Comparison of ENCODE assay signal across 26 mouse cellular contexts in genomic region chr19:29384412-29384811, GRCm38 (mm10). TPM values are rescaled to one million over a fixed set of nuclear protein-coding genes. Genes with fewer than 3 reads are reported as not detected.
DNase-seq lines count a peak whose midpoint lies in the region; ATAC-seq and TF ChIP-seq lines count a peak whose summit lies in the region.
"Had no signal": no experiment of that assay in that cellular context is flagged by ENCODE, and none has a peak within 500 bp of the region (broad histone marks: within the 10 kb centered on the region; RNA-seq: fewer than 3 reads in every experiment).

No protein-coding gene starts in this region.

- no peaks in the 10 kb centered on the region for H3K27me3 ChIP-seq in heart, embryonic 10.5 days (ENCODE audit: insufficient read depth, poor library complexity, severe bottlenecking)
- H3K27me3 ChIP-seq in MEL (ENCODE audit: control insufficient read depth in 1 of 2, insufficient read depth in 2 of 2, low read length in 2 of 2) = no peaks in the 10 kb centered on the region
- H3K27me3 ChIP-seq in midbrain, embryonic 15.5 days (replicated peaks) = no peaks in the 10 kb centered on the region
- H3K27me3 ChIP-seq: embryonic facial prominence, embryonic 13.5 days; embryonic facial prominence, embryonic 15.5 days; forebrain, embryonic 12.5 days had no signal

- no peak overlapping the region for H3K4me2 ChIP-seq in midbrain, embryonic 15.5 days
- H3K4me2 ChIP-seq: embryonic facial prominence, embryonic 13.5 days; embryonic facial prominence, embryonic 15.5 days; forebrain, embryonic 12.5 days had no signal

- no peaks in the 10 kb centered on the region for H3K4me1 ChIP-seq in heart, embryonic 10.5 days
- H3K4me1 ChIP-seq in MEL (ENCODE audit: control insufficient read depth in 1 of 2, insufficient read depth in 2 of 2, low read length in 2 of 2) = peaks cover 17 to 23% of the 10 kb centered on the region in 2 experiments
- H3K4me1 ChIP-seq in midbrain, embryonic 15.5 days = no peaks in the 10 kb centered on the region
- H3K4me1 ChIP-seq: embryonic facial prominence, embryonic 13.5 days; embryonic facial prominence, embryonic 15.5 days; forebrain, embryonic 10.5 days; forebrain, embryonic 12.5 days had no signal

- no peak for TF ChIP-seq RAD21 in MEL (IDR thresholded peaks at IDR 0.05; ENCODE audit: low read depth, low read length)

- peak overlapping the region; percentile 23; the same call in 1 of the 2 replicates for H3K9ac ChIP-seq in MEL (ENCODE audit: control insufficient read depth, low read depth, low read length, poor library complexity, severe bottlenecking)
- H3K9ac ChIP-seq in midbrain, embryonic 15.5 days = no peak overlapping the region
- H3K9ac ChIP-seq: embryonic facial prominence, embryonic 13.5 days; embryonic facial prominence, embryonic 15.5 days; forebrain, embryonic 12.5 days had no signal

- H3K27ac ChIP-seq in heart, embryonic 10.5 days = no peak overlapping the region
- peak overlapping the region; percentile 54 for H3K27ac ChIP-seq in MEL (ENCODE audit: control insufficient read depth, low read depth, low read length)
- no peak overlapping the region for H3K27ac ChIP-seq in midbrain, embryonic 15.5 days
- H3K27ac ChIP-seq: embryonic facial prominence, embryonic 13.5 days; embryonic facial prominence, embryonic 15.5 days; forebrain, embryonic 10.5 days; forebrain, embryonic 12.5 days had no signal

- H3K36me3 ChIP-seq in heart, embryonic 10.5 days = no peaks in the 10 kb centered on the region
- peaks cover 4 to 22% of the 10 kb centered on the region in 2 experiments; a peak in 3 of 4 replicates for H3K36me3 ChIP-seq in MEL (ENCODE audit: control insufficient read depth in 1 of 2, insufficient read depth in 2 of 2, low read length in 2 of 2)
- H3K36me3 ChIP-seq in midbrain, embryonic 15.5 days (replicated peaks) = no peaks in the 10 kb centered on the region
- H3K36me3 ChIP-seq: embryonic facial prominence, embryonic 13.5 days; embryonic facial prominence, embryonic 15.5 days; forebrain, embryonic 10.5 days; forebrain, embryonic 12.5 days had no signal

- no peak overlapping the region for H3K4me3 ChIP-seq in heart, embryonic 10.5 days
- peak overlapping the region in 1 of 2 experiments; percentile 14; a peak in 1 of 4 replicates for H3K4me3 ChIP-seq in MEL (ENCODE audit: control insufficient read depth in 1 of 2, insufficient read depth in 1 of 2, low read depth in 2 of 2, low read length in 2 of 2)
- no peak overlapping the region for H3K4me3 ChIP-seq in midbrain, embryonic 15.5 days
- H3K4me3 ChIP-seq: embryonic facial prominence, embryonic 13.5 days; embryonic facial prominence, embryonic 15.5 days; erythroblast, embryonic 14.5 days; forebrain, embryonic 10.5 days; forebrain, embryonic 12.5 days had no signal

- no peaks in the 10 kb centered on the region for H3K79me2 ChIP-seq in MEL (ENCODE audit: control insufficient read depth, insufficient read depth, low read length, poor library complexity)

- no peak for TF ChIP-seq POLR2A in MEL (IDR thresholded peaks at IDR 0.05; ENCODE audit: control insufficient read depth in 1 of 2, insufficient read depth in 1 of 2, low read depth in 1 of 2, low read length in 2 of 2, poor library complexity in 1 of 2)

- ATAC-seq in midbrain, embryonic 15.5 days (replicated peaks) = no peak
- ATAC-seq: forebrain, embryonic 14.5 days; forebrain, embryonic 16.5 days had no signal

- TF ChIP-seq CTCF in MEL (IDR thresholded peaks at IDR 0.05 in 2 of 3, conservative IDR thresholded peaks at IDR 0.05 in 1 of 3; ENCODE audit: control insufficient read depth in 1 of 3, insufficient read depth in 1 of 3, low read depth in 2 of 3, low read length in 3 of 3, poor library complexity in 1 of 3, severe bottlenecking in 1 of 3) = no peak

- peak; percentile 52 for DNase-seq in heart, embryonic 10.5 days (ENCODE audit: low spot score)
- DNase-seq in heart, adult 8-10 months (ENCODE audit: low spot score) = no peak
- peak; percentile 58 for DNase-seq in MEL (ENCODE audit: low read depth, low spot score)
- DNase-seq in cerebellum, adult 9-11 months = no peak
- DNase-seq: adrenal gland, postnatal 10 days; adrenal gland, postnatal 25 days; cerebellum, adult 11 months; cerebellum, adult 18-20 months; cerebellum, adult 8-10 months; cerebellum, postnatal 10 days; cerebellum, postnatal 25 days; embryo, embryonic 11 days had no signal

- peak; percentile 71 to 93 for TF ChIP-seq EP300 in MEL (IDR thresholded peaks at IDR 0.05; ENCODE audit: low read depth in 1 of 2, low read length in 2 of 2)

- 80% methylated on average over 9 of the region's 9 CpGs for WGBS in heart, embryonic 10.5 days
- WGBS in midbrain, embryonic 15.5 days = 91% methylated on average over 9 of the region's 9 CpGs

- H3K9me3 ChIP-seq in heart, embryonic 10.5 days = no peaks in the 10 kb centered on the region
- H3K9me3 ChIP-seq in MEL (replicated peaks; ENCODE audit: insufficient read depth, low read length) = no peaks in the 10 kb centered on the region
- no peaks in the 10 kb centered on the region for H3K9me3 ChIP-seq in midbrain, embryonic 15.5 days
- H3K9me3 ChIP-seq: embryonic facial prominence, embryonic 13.5 days; embryonic facial prominence, embryonic 15.5 days; forebrain, embryonic 10.5 days; forebrain, embryonic 12.5 days; G1E had no signal

TF ChIP-seq in MEL, 35 proteins besides CTCF, POLR2A, EP300 and RAD21 (continues in another document):
- TF ChIP-seq SMC3 (IDR thresholded peaks at IDR 0.05; ENCODE audit: low read depth, low read length) (0 out of 2 replicates have a peak, but pooled peaks have one; percentile 16), GABPA (IDR thresholded peaks at IDR 0.05; ENCODE audit: low read depth, low read length) (no peak), POLR2AphosphoS2 (IDR thresholded peaks at IDR 0.05; ENCODE audit: low read length) (peak; percentile 57; the same call in 1 of the 2 replicates), GATA1 (IDR thresholded peaks at IDR 0.05; ENCODE audit: low read depth, low read length) (peak; percentile 65), MEF2A (IDR thresholded peaks at IDR 0.05; ENCODE audit: extremely low read depth, insufficient replicate concordance, low read depth, low read length, poor library complexity, severe bottlenecking) (peak; percentile 68; the same call in 1 of the 2 replicates), KAT2A (conservative IDR thresholded peaks at IDR 0.05; ENCODE audit: low read depth, low read length) (no peak; the same call in 1 of the 2 replicates), ETS1 (IDR thresholded peaks at IDR 0.05; ENCODE audit: low read depth, low read length) (peak; percentile 92), MAFK (IDR thresholded peaks at IDR 0.05; ENCODE audit: borderline replicate concordance, low read depth, low read length) (peak; percentile 72; the same call in 1 of the 2 replicates), SIN3A (IDR thresholded peaks at IDR 0.05; ENCODE audit: low read length) (peak; percentile 79), HCFC1 (IDR thresholded peaks at IDR 0.05; ENCODE audit: low read depth, low read length) (no peak), ZKSCAN1 (IDR thresholded peaks at IDR 0.05; ENCODE audit: low read depth, low read length) (no peak), MYC (IDR thresholded peaks at IDR 0.05; ENCODE audit: low read depth, low read length) (no peak), CHD1 (IDR thresholded peaks at IDR 0.05; ENCODE audit: low read depth, low read length) (no peak), UBTF (IDR thresholded peaks at IDR 0.05; ENCODE audit: borderline replicate concordance, insufficient read depth, low read depth, low read length) (no peak), TCF12 (IDR thresholded peaks at IDR 0.05; ENCODE audit: low read depth, low read length) (peak; percentile 87; the same call in 1 of the 2 replicates)

RNA-seq across cellular contexts. Expression of gene Cd274, which starts 17.2 kb away (rescaled TPM):
- polyA plus RNA-seq in heart, embryonic 10.5 days (2016; fragmentation: Nextera tagmentation; extraction: Ambion mirVana) = 0.39 and 0.41 TPM in 2 replicates
- total RNA-seq in heart, adult 8-10 months (2022) = 1 to 10 TPM; 3.0 to 3.6 (median 3.4) TPM
- total RNA-seq in MEL (2012; rRNA removed) = 3.1 and 3.2 TPM in 2 replicates
- 1 to 10 TPM in 1 of 2 experiments, not detected in 1; 5.0 TPM for polyA plus RNA-seq in MEL (2012; ENCODE audit: insufficient read depth in 1 of 2, insufficient read length in 2 of 2, low read depth in 1 of 2, low replicate concordance in 2 of 2, missing spikeins in 1 of 2)
- 0.77 and 0.83 TPM in 2 replicates for polyA plus RNA-seq in midbrain, embryonic 15.5 days (2015; fragmentation: Nextera tagmentation; extraction: Ambion mirVana)
- polyA plus RNA-seq: erythroblast, embryonic 14.5 days had no signal

RNA-seq across cellular contexts. Expression of gene Plgrkt, which starts 17.2 kb away (rescaled TPM):
- 41.5 and 42.5 TPM in 2 replicates for polyA plus RNA-seq in heart, embryonic 10.5 days (2016; fragmentation: Nextera tagmentation; extraction: Ambion mirVana)
- total RNA-seq in heart, adult 8-10 months (2022) = 10 to 100 TPM; 26.7 to 34.5 (median 28.7) TPM
- total RNA-seq in MEL (2012; rRNA removed) = 107 and 117 TPM in 2 replicates
- 100 to 1,000 TPM in 1 of 2 experiments, not detected in 1; 145 TPM for polyA plus RNA-seq in MEL (2012; ENCODE audit: insufficient read depth in 1 of 2, insufficient read length in 2 of 2, low read depth in 1 of 2, low replicate concordance in 2 of 2, missing spikeins in 1 of 2)
- 76.6 and 85.7 TPM in 2 replicates for polyA plus RNA-seq in midbrain, embryonic 15.5 days (2015; fragmentation: Nextera tagmentation; extraction: Ambion mirVana)

RNA-seq across cellular contexts. Expression of gene Pdcd1lg2, which starts 26.3 kb away (rescaled TPM):
- polyA plus RNA-seq in heart, embryonic 10.5 days (2016; fragmentation: Nextera tagmentation; extraction: Ambion mirVana) = not detected in 2 replicates
- under 1 TPM in 1 of 4 experiments, not detected in 3; 0.31 TPM for total RNA-seq in heart, adult 8-10 months (2022)
- total RNA-seq in MEL (2012; rRNA removed) = 1.3 and 1.7 TPM in 2 replicates
- polyA plus RNA-seq in MEL (2012; ENCODE audit: insufficient read depth in 1 of 2, insufficient read length in 2 of 2, low read depth in 1 of 2, low replicate concordance in 2 of 2, missing spikeins in 1 of 2) = 1 to 10 TPM in 1 of 2 experiments, not detected in 1; 5.4 TPM
- polyA plus RNA-seq in midbrain, embryonic 15.5 days (2015; fragmentation: Nextera tagmentation; extraction: Ambion mirVana) = 0.10 TPM in 1 of 2 replicates, not detected in the other
- total RNA-seq: adrenal gland, adult 2 months; adrenal gland, postnatal 10 days; adrenal gland, postnatal 25 days; adrenal gland, postnatal 4 days had no signal
- polyA plus RNA-seq: adrenal gland, adult 2 months; C2C12; cortical plate, adult 2 months; embryonic facial prominence, embryonic 11.5 days; embryonic facial prominence, embryonic 13.5 days; embryonic facial prominence, embryonic 15.5 days; erythroblast, embryonic 14.5 days; forebrain, embryonic 10.5 days; forebrain, embryonic 14.5 days; forebrain, embryonic 16.5 days had no signal

RNA-seq across cellular contexts. Expression of gene Rln1, which starts 49.9 kb away (rescaled TPM):
- polyA plus RNA-seq in heart, embryonic 10.5 days (2016; fragmentation: Nextera tagmentation; extraction: Ambion mirVana) = 0.38 TPM in 1 of 2 replicates, not detected in the other
- not detected for total RNA-seq in heart, adult 8-10 months (2022)
- 0.04 TPM in 1 of 2 replicates, not detected in the other for total RNA-seq in MEL (2012; rRNA removed)
- polyA plus RNA-seq in MEL (2012; ENCODE audit: insufficient read depth in 1 of 2, insufficient read length in 2 of 2, low read depth in 1 of 2, low replicate concordance in 2 of 2, missing spikeins in 1 of 2) = not detected
- 2.4 and 2.5 TPM in 2 replicates for polyA plus RNA-seq in midbrain, embryonic 15.5 days (2015; fragmentation: Nextera tagmentation; extraction: Ambion mirVana)
- total RNA-seq: adrenal gland, adult 2 months; adrenal gland, postnatal 10 days; adrenal gland, postnatal 25 days; adrenal gland, postnatal 4 days had no signal
- polyA plus RNA-seq: adrenal gland, adult 2 months; embryonic facial prominence, embryonic 13.5 days; erythroblast, embryonic 14.5 days; G1E had no signal

RNA-seq across cellular contexts. Expression of gene Insl6, which starts 59.3 kb away (rescaled TPM):
- polyA plus RNA-seq in heart, embryonic 10.5 days (2016; fragmentation: Nextera tagmentation; extraction: Ambion mirVana) = 4.6 and 6.5 TPM in 2 replicates
- under 1 TPM in 1 of 4 experiments, not detected in 3; 0.63 TPM for total RNA-seq in heart, adult 8-10 months (2022)
- 2.2 and 3.1 TPM in 2 replicates for total RNA-seq in MEL (2012; rRNA removed)
- polyA plus RNA-seq in MEL (2012; ENCODE audit: insufficient read depth in 1 of 2, insufficient read length in 2 of 2, low read depth in 1 of 2, low replicate concordance in 2 of 2, missing spikeins in 1 of 2) = 1 to 10 TPM in 1 of 2 experiments, not detected in 1; 9.9 TPM
- 1.5 and 1.9 TPM in 2 replicates for polyA plus RNA-seq in midbrain, embryonic 15.5 days (2015; fragmentation: Nextera tagmentation; extraction: Ambion mirVana)
- polyA plus RNA-seq: erythroblast, embryonic 14.5 days had no signal

Comparison
In these comparisons a context has a peak if more than half of its experiments do, and no peak if none do; other contexts are left out.
1. DNase-seq: peak in heart, embryonic 10.5 days (single experiment) and MEL (single experiment); none in heart, adult 8-10 months (single experiment) and cerebellum, adult 9-11 months (single experiment).